Mouse (Mus musculus) Muller cell, postnatal 12 days (primary cell): ENCODE measurements around the gene Slc17a5.
"Not testable (repeated sequence)": the region's sequence is repeated elsewhere in the genome, so short reads cannot be mapped to it uniquely, and the experiment has no call there.

Source experiments
- DNase-seq: peaks from one replicate; pipeline ENCODE4 v3.0.0-alpha.2; 2015; ENCODE audit errors: inconsistent ontology term

Gene Slc17a5

GRCm38 (mm10) chr9:78520127-78520779 lies 67.6 kb downstream of the Slc17a5 start:
- DNase-seq: peak; percentile 68

GRCm38 (mm10) chr9:78517237-78517636 lies 70.6 kb downstream of the Slc17a5 start:
- not testable (repeated sequence) for DNase-seq

GRCm38 (mm10) chr9:78516125-78516524 lies 71.7 kb downstream of the Slc17a5 start:
- no peak for DNase-seq

GRCm38 (mm10) chr9:78514681-78515080 lies 73.2 kb downstream of the Slc17a5 start:
- DNase-seq: peak; percentile 91

- DNase-seq: peak; percentile 77
These were observed 73.9 kb downstream of the Slc17a5 start for GRCm38 (mm10) chr9:78513776-78514500.

GRCm38 (mm10) chr9:78511705-78512104 lies 76.1 kb downstream of the Slc17a5 start:
- DNase-seq: no peak

GRCm38 (mm10) chr9:78508106-78508786 lies 79.6 kb downstream of the Slc17a5 start:
- no peak for DNase-seq

GRCm38 (mm10) chr9:78506722-78507077 lies 81.1 kb downstream of the Slc17a5 start:
- DNase-seq: no peak

GRCm38 (mm10) chr9:78506002-78506721 lies 81.7 kb downstream of the Slc17a5 start:
- DNase-seq: no peak

- no peak for DNase-seq
These were observed 82.6 kb downstream of the Slc17a5 start for GRCm38 (mm10) chr9:78505223-78505622.

GRCm38 (mm10) chr9:78504679-78505078 lies 83.2 kb downstream of the Slc17a5 start:
- no peak for DNase-seq

- DNase-seq: no peak
These were observed 83.7 kb downstream of the Slc17a5 start for GRCm38 (mm10) chr9:78504133-78504532.

- peak; percentile 88 for DNase-seq
These were observed 84.4 kb downstream of the Slc17a5 start for GRCm38 (mm10) chr9:78503223-78504079.

GRCm38 (mm10) chr9:78501284-78501683 lies 86.6 kb downstream of the Slc17a5 start:
- peak; percentile 92 for DNase-seq

- DNase-seq: peak; percentile 82
These were observed 87.5 kb downstream of the Slc17a5 start for GRCm38 (mm10) chr9:78500386-78500785.

- DNase-seq: no peak
These were observed 94.7 kb downstream of the Slc17a5 start for GRCm38 (mm10) chr9:78493171-78493570.

GRCm38 (mm10) chr9:78492254-78492653 lies 95.6 kb downstream of the Slc17a5 start:
- DNase-seq: no peak

- no peak for DNase-seq
These were observed 96.7 kb downstream of the Slc17a5 start for GRCm38 (mm10) chr9:78491169-78491568.

- DNase-seq: peak; percentile 63
These were observed 98.9 kb downstream of the Slc17a5 start, which contains the start of gene Eef1a1 for GRCm38 (mm10) chr9:78488890-78489420. Gene Eef1a1 (minus strand): TSS chr9:78489151.

- DNase-seq: not testable (repeated sequence)
These were observed 99.8 kb downstream of the Slc17a5 start for GRCm38 (mm10) chr9:78488021-78488420.
